ENCODE assay signal across 23 mouse cellular contexts in genomic region chr7:27238568-27238967, GRCm38 (mm10). TPM values are rescaled to one million over a fixed set of nuclear protein-coding genes. Genes with fewer than 3 reads are reported as not detected.
DNase-seq lines count a peak whose midpoint lies in the region; ATAC-seq and TF ChIP-seq lines count a peak whose summit lies in the region.
"Had no signal": no experiment of that assay in that cellular context is flagged by ENCODE, and none has a peak within 500 bp of the region (broad histone marks: within the 10 kb centered on the region; RNA-seq: fewer than 3 reads in every experiment).

No protein-coding gene starts in this region.

- WGBS in liver, embryonic 15.5 days (ENCODE audit: insufficient replicate concordance) = 63% methylated on average over 5 of the region's 5 CpGs
- 74% methylated on average over 5 of the region's 5 CpGs for WGBS in liver, embryonic 12.5 days (ENCODE audit: insufficient replicate concordance)
- 87% methylated on average over 5 of the region's 5 CpGs for WGBS in forebrain, postnatal 0 days
- WGBS in forebrain, embryonic 10.5 days = 94% methylated on average over 5 of the region's 5 CpGs

- peak; percentile 47 for DNase-seq in lung, postnatal 25 days (ENCODE audit: low spot score)
- DNase-seq in lung, postnatal 14 days = no peak
- no peak for DNase-seq in forebrain, postnatal 0 days
- DNase-seq in forebrain, embryonic 10.5 days (ENCODE audit: extremely low spot score, low spot score) = no peak
- DNase-seq: adrenal gland, adult 2 months; adrenal gland, postnatal 25 days; cerebellum, adult 2 months; cerebellum, postnatal 10 days; gastrocnemius, postnatal 10 days; heart, adult 2 months; heart, postnatal 14 days had no signal

- no peak for TF ChIP-seq CTCF in forebrain, postnatal 0 days (IDR thresholded peaks at IDR 0.05; ENCODE audit: low read depth)

- H3K9ac ChIP-seq in liver, embryonic 15.5 days = no peak overlapping the region
- H3K9ac ChIP-seq in liver, embryonic 12.5 days = no peak overlapping the region
- no peak overlapping the region; the same call in 1 of the 2 replicates for H3K9ac ChIP-seq in forebrain, postnatal 0 days
- H3K9ac ChIP-seq: heart, embryonic 15.5 days; hindbrain, embryonic 13.5 days had no signal

- no peaks in the 10 kb centered on the region for H3K9me3 ChIP-seq in liver, embryonic 15.5 days (replicated peaks)
- no peaks in the 10 kb centered on the region for H3K9me3 ChIP-seq in liver, embryonic 12.5 days (replicated peaks)
- no peaks in the 10 kb centered on the region for H3K9me3 ChIP-seq in forebrain, postnatal 0 days (ENCODE audit: low read length)
- H3K9me3 ChIP-seq in forebrain, embryonic 10.5 days = 0 out of 2 replicates have a peak, but pooled peaks cover 3% of the 10 kb centered on the region
- H3K9me3 ChIP-seq: embryonic facial prominence, embryonic 10.5 days; heart, embryonic 15.5 days; hindbrain, embryonic 13.5 days had no signal

- 0 out of 2 replicates have a peak, but pooled peaks have one; percentile 41 for ATAC-seq in liver, embryonic 15.5 days (ENCODE audit: insufficient read depth)
- ATAC-seq in liver, embryonic 12.5 days = no peak
- peak; percentile 98 for ATAC-seq in megakaryocyte, adult 5-6 weeks (ENCODE audit: poor library complexity, severe bottlenecking)
- no peak for ATAC-seq in forebrain, postnatal 0 days
- no peak for ATAC-seq in frontal cortex, adult (ENCODE audit: low TSS enrichment)
- ATAC-seq: activated CD4-positive, CD25-positive, alpha-beta regulatory T cell, adult 4 months; forebrain, embryonic 14.5 days; Patski had no signal

- H3K4me3 ChIP-seq in liver, embryonic 15.5 days (replicated peaks) = no peak overlapping the region
- no peak overlapping the region for H3K4me3 ChIP-seq in liver, embryonic 12.5 days
- no peak overlapping the region for H3K4me3 ChIP-seq in forebrain, postnatal 0 days (ENCODE audit: low read depth, low read length)
- H3K4me3 ChIP-seq in forebrain, embryonic 10.5 days = no peak overlapping the region
- H3K4me3 ChIP-seq: embryonic facial prominence, embryonic 10.5 days; heart, adult 2 months; heart, embryonic 15.5 days; hindbrain, embryonic 13.5 days had no signal

- H3K4me2 ChIP-seq in liver, embryonic 15.5 days = no peak overlapping the region
- no peak overlapping the region for H3K4me2 ChIP-seq in liver, embryonic 12.5 days
- no peak overlapping the region for H3K4me2 ChIP-seq in forebrain, postnatal 0 days (ENCODE audit: low read depth)
- H3K4me2 ChIP-seq: heart, embryonic 11.5 days; heart, embryonic 15.5 days; hindbrain, embryonic 13.5 days had no signal

- peaks cover 6% of the 10 kb centered on the region; the same call in 1 of the 2 replicates for H3K36me3 ChIP-seq in liver, embryonic 15.5 days (replicated peaks)
- H3K36me3 ChIP-seq in liver, embryonic 12.5 days = peaks cover 37% of the 10 kb centered on the region
- H3K36me3 ChIP-seq in forebrain, postnatal 0 days (ENCODE audit: insufficient read depth) = peaks cover 43% of the 10 kb centered on the region
- H3K36me3 ChIP-seq in forebrain, embryonic 10.5 days (replicated peaks) = peaks cover 39% of the 10 kb centered on the region

- H3K27ac ChIP-seq in liver, embryonic 15.5 days (replicated peaks) = no peak overlapping the region
- no peak overlapping the region for H3K27ac ChIP-seq in liver, embryonic 12.5 days
- no peak overlapping the region for H3K27ac ChIP-seq in forebrain, postnatal 0 days (ENCODE audit: low read depth, low read length)
- no peak overlapping the region for H3K27ac ChIP-seq in forebrain, embryonic 10.5 days
- H3K27ac ChIP-seq: embryonic facial prominence, embryonic 10.5 days; heart, adult 2 months; heart, embryonic 15.5 days; hindbrain, embryonic 13.5 days had no signal

- no peaks in the 10 kb centered on the region for H3K27me3 ChIP-seq in liver, embryonic 15.5 days
- no peaks in the 10 kb centered on the region for H3K27me3 ChIP-seq in liver, embryonic 12.5 days (replicated peaks)
- no peaks in the 10 kb centered on the region for H3K27me3 ChIP-seq in forebrain, postnatal 0 days (ENCODE audit: insufficient read depth, low read length)
- H3K27me3 ChIP-seq in forebrain, embryonic 10.5 days (ENCODE audit: poor library complexity, severe bottlenecking) = no peaks in the 10 kb centered on the region
- H3K27me3 ChIP-seq: CH12.LX; heart, embryonic 15.5 days; hindbrain, embryonic 13.5 days; Patski had no signal

- peaks cover 8% of the 10 kb centered on the region for H3K4me1 ChIP-seq in liver, embryonic 15.5 days (replicated peaks)
- H3K4me1 ChIP-seq in liver, embryonic 12.5 days = peaks cover 9% of the 10 kb centered on the region
- peaks cover 6% of the 10 kb centered on the region for H3K4me1 ChIP-seq in forebrain, postnatal 0 days (ENCODE audit: insufficient read depth)
- H3K4me1 ChIP-seq in forebrain, embryonic 10.5 days = peaks cover 9% of the 10 kb centered on the region

RNA-seq across cellular contexts. Expression of gene Coq8b, which starts 5.7 kb away (rescaled TPM):
- polyA plus RNA-seq in liver, embryonic 15.5 days (2015; fragmentation: Nextera tagmentation; extraction: Ambion mirVana) = 23.8 and 26.5 TPM in 2 replicates
- polyA plus RNA-seq in liver, embryonic 12.5 days (2016; fragmentation: Nextera tagmentation; extraction: Ambion mirVana) = 14.2 and 15.7 TPM in 2 replicates
- 12.0 and 16.8 TPM in 2 replicates for total RNA-seq in megakaryocyte, adult 5-6 weeks (2015)
- 7.5 and 15.2 TPM in 2 replicates for total RNA-seq in megakaryocyte, adult 5-6 weeks (2017)
- 25.0 and 26.3 TPM in 2 replicates for total RNA-seq in forebrain, postnatal 0 days (2014; rRNA removed)
- 16.5 and 19.1 TPM in 2 replicates for polyA plus RNA-seq in forebrain, postnatal 0 days (2015; fragmentation: Nextera tagmentation; extraction: Ambion mirVana)
- polyA plus RNA-seq in forebrain, embryonic 10.5 days (2016; fragmentation: Nextera tagmentation; extraction: Ambion mirVana) = 24.1 and 24.4 TPM in 2 replicates

RNA-seq across cellular contexts. Expression of gene Itpkc, which starts 10.1 kb away (rescaled TPM):
- polyA plus RNA-seq in liver, embryonic 15.5 days (2015; fragmentation: Nextera tagmentation; extraction: Ambion mirVana) = 1.7 and 2.1 TPM in 2 replicates
- polyA plus RNA-seq in liver, embryonic 12.5 days (2016; fragmentation: Nextera tagmentation; extraction: Ambion mirVana) = 3.5 and 4.1 TPM in 2 replicates
- 1.6 and 2.7 TPM in 2 replicates for total RNA-seq in megakaryocyte, adult 5-6 weeks (2015)
- total RNA-seq in megakaryocyte, adult 5-6 weeks (2017) = 1.6 and 4.7 TPM in 2 replicates
- 13.6 and 17.6 TPM in 2 replicates for total RNA-seq in forebrain, postnatal 0 days (2014; rRNA removed)
- polyA plus RNA-seq in forebrain, postnatal 0 days (2015; fragmentation: Nextera tagmentation; extraction: Ambion mirVana) = 4.0 and 4.4 TPM in 2 replicates
- 4.4 and 5.3 TPM in 2 replicates for polyA plus RNA-seq in forebrain, embryonic 10.5 days (2016; fragmentation: Nextera tagmentation; extraction: Ambion mirVana)

RNA-seq across cellular contexts. Expression of gene Numbl, which starts 19.7 kb away (rescaled TPM):
- 2.0 and 2.6 TPM in 2 replicates for polyA plus RNA-seq in liver, embryonic 15.5 days (2015; fragmentation: Nextera tagmentation; extraction: Ambion mirVana)
- 3.9 and 4.0 TPM in 2 replicates for polyA plus RNA-seq in liver, embryonic 12.5 days (2016; fragmentation: Nextera tagmentation; extraction: Ambion mirVana)
- total RNA-seq in megakaryocyte, adult 5-6 weeks (2015) = 2.8 and 4.3 TPM in 2 replicates
- total RNA-seq in megakaryocyte, adult 5-6 weeks (2017) = 2.5 and 2.6 TPM in 2 replicates
- total RNA-seq in forebrain, postnatal 0 days (2014; rRNA removed) = 81.6 and 86.4 TPM in 2 replicates
- polyA plus RNA-seq in forebrain, postnatal 0 days (2015; fragmentation: Nextera tagmentation; extraction: Ambion mirVana) = 47.5 and 51.7 TPM in 2 replicates
- polyA plus RNA-seq in forebrain, embryonic 10.5 days (2016; fragmentation: Nextera tagmentation; extraction: Ambion mirVana) = 13.6 and 15.6 TPM in 2 replicates
- polyA plus RNA-seq: activated CD4-positive, CD25-positive, alpha-beta regulatory T cell, adult 4 months had no signal

RNA-seq across cellular contexts. Expression of gene Snrpa, which starts 42.5 kb away (rescaled TPM):
- 79.3 and 89.6 TPM in 2 replicates for polyA plus RNA-seq in liver, embryonic 15.5 days (2015; fragmentation: Nextera tagmentation; extraction: Ambion mirVana)
- polyA plus RNA-seq in liver, embryonic 12.5 days (2016; fragmentation: Nextera tagmentation; extraction: Ambion mirVana) = 150 and 163 TPM in 2 replicates
- 110 and 125 TPM in 2 replicates for total RNA-seq in megakaryocyte, adult 5-6 weeks (2015)
- total RNA-seq in megakaryocyte, adult 5-6 weeks (2017) = 51.9 and 68.6 TPM in 2 replicates
- total RNA-seq in forebrain, postnatal 0 days (2014; rRNA removed) = 124 and 146 TPM in 2 replicates
- 165 and 169 TPM in 2 replicates for polyA plus RNA-seq in forebrain, postnatal 0 days (2015; fragmentation: Nextera tagmentation; extraction: Ambion mirVana)
- 418 and 425 TPM in 2 replicates for polyA plus RNA-seq in forebrain, embryonic 10.5 days (2016; fragmentation: Nextera tagmentation; extraction: Ambion mirVana)

RNA-seq across cellular contexts. Expression of gene BC024978, which starts 43.0 kb away (rescaled TPM):
- 0.79 and 1.0 TPM in 2 replicates for polyA plus RNA-seq in liver, embryonic 15.5 days (2015; fragmentation: Nextera tagmentation; extraction: Ambion mirVana)
- 1.5 TPM in 2 replicates for polyA plus RNA-seq in liver, embryonic 12.5 days (2016; fragmentation: Nextera tagmentation; extraction: Ambion mirVana)
- total RNA-seq in megakaryocyte, adult 5-6 weeks (2015) = 4.0 and 8.5 TPM in 2 replicates
- total RNA-seq in megakaryocyte, adult 5-6 weeks (2017) = 0.51 and 0.73 TPM in 2 replicates
- total RNA-seq in forebrain, postnatal 0 days (2014; rRNA removed) = 5.7 and 5.8 TPM in 2 replicates
- polyA plus RNA-seq in forebrain, postnatal 0 days (2015; fragmentation: Nextera tagmentation; extraction: Ambion mirVana) = 2.0 TPM in 2 replicates
- polyA plus RNA-seq in forebrain, embryonic 10.5 days (2016; fragmentation: Nextera tagmentation; extraction: Ambion mirVana) = 4.1 and 4.3 TPM in 2 replicates

Comparison
In these comparisons a context has a peak if more than half of its experiments do, and no peak if none do; other contexts are left out.
1. ATAC-seq: peak in liver, embryonic 15.5 days (single experiment) and megakaryocyte, adult 5-6 weeks (single experiment); none in liver, embryonic 12.5 days (single experiment), forebrain, postnatal 0 days (single experiment) and frontal cortex, adult (single experiment).